Mouse (Mus musculus): Measurements from ENCODE around the gene Rplp1. TPM values are rescaled to one million over a fixed set of nuclear protein-coding genes. Genes with fewer than 3 reads are reported as not detected.

Gene Rplp1
- polyA plus RNA-seq, 1 experiment from 2014 or later = 1,342 TPM

GRCm38 (mm10) chr9:61873325-61873724 lies 41.0 kb downstream of the Rplp1 start:
- peaks cover 51% of the 10 kb centered on the region for H3K4me1 ChIP-seq (ENCODE audit: control insufficient read depth, insufficient read depth, low read length)
- H3K9me3 ChIP-seq (replicated peaks; ENCODE audit: control insufficient read depth, low read length) = no peaks in the 10 kb centered on the region
- ATAC-seq = no peak
- H3K4me3 ChIP-seq (ENCODE audit: low read depth, low read length) = no peak overlapping the region
- no peaks in the 10 kb centered on the region for H3K36me3 ChIP-seq (ENCODE audit: control insufficient read depth, insufficient read depth, low read length)
- no peak for DNase-seq (ENCODE audit: low spot score)
- WGBS = 19% methylated on average over 8 of the region's 8 CpGs
- H3K27ac ChIP-seq (ENCODE audit: low read depth, low read length) = peak overlapping the region; percentile 92
- no peak overlapping the region for H3K4me2 ChIP-seq (ENCODE audit: low read length)
- H3K9ac ChIP-seq (ENCODE audit: low read length) = peak overlapping the region; percentile 4; the same call in 1 of the 2 replicates
- H3K27me3 ChIP-seq (replicated peaks; ENCODE audit: control insufficient read depth, insufficient read depth, low read length) = no peaks in the 10 kb centered on the region

GRCm38 (mm10) chr9:61872246-61872941 lies 41.9 kb downstream of the Rplp1 start:
- DNase-seq (ENCODE audit: low spot score) (peak; percentile 97), ATAC-seq (peak; percentile 96)
- 3% methylated on average over 8 of the region's 8 CpGs for WGBS
- H3K4me3 ChIP-seq (ENCODE audit: low read depth, low read length) = no peak overlapping the region
- H3K9ac ChIP-seq (ENCODE audit: low read length) = peak overlapping the region; percentile 21; the same call in 1 of the 2 replicates
- H3K4me1 ChIP-seq (ENCODE audit: control insufficient read depth, insufficient read depth, low read length) = peaks cover 42% of the 10 kb centered on the region
- H3K27me3 ChIP-seq (replicated peaks; ENCODE audit: control insufficient read depth, insufficient read depth, low read length) = no peaks in the 10 kb centered on the region
- peak overlapping the region; percentile 0; the same call in 1 of the 2 replicates for H3K4me2 ChIP-seq (ENCODE audit: low read length)
- no peaks in the 10 kb centered on the region for H3K36me3 ChIP-seq (ENCODE audit: control insufficient read depth, insufficient read depth, low read length)
- H3K9me3 ChIP-seq (replicated peaks; ENCODE audit: control insufficient read depth, low read length) = no peaks in the 10 kb centered on the region
- peak overlapping the region; percentile 92 for H3K27ac ChIP-seq (ENCODE audit: low read depth, low read length)

- H3K4me3 ChIP-seq (ENCODE audit: low read depth, low read length) = no peak overlapping the region
- 0 out of 2 replicates have a peak overlapping the region, but pooled peaks have one; percentile 21 for H3K9ac ChIP-seq (ENCODE audit: low read length)
- WGBS = 13% methylated on average over 6 of the region's 6 CpGs
- H3K36me3 ChIP-seq (ENCODE audit: control insufficient read depth, insufficient read depth, low read length) = no peaks in the 10 kb centered on the region
- no peaks in the 10 kb centered on the region for H3K9me3 ChIP-seq (replicated peaks; ENCODE audit: control insufficient read depth, low read length)
- 0 out of 2 replicates have a peak overlapping the region, but pooled peaks have one; percentile 0 for H3K4me2 ChIP-seq (ENCODE audit: low read length)
- H3K4me1 ChIP-seq (ENCODE audit: control insufficient read depth, insufficient read depth, low read length) = peaks cover 36% of the 10 kb centered on the region
- DNase-seq (ENCODE audit: low spot score) = no peak
- H3K27me3 ChIP-seq (replicated peaks; ENCODE audit: control insufficient read depth, insufficient read depth, low read length) = no peaks in the 10 kb centered on the region
- peak overlapping the region; percentile 92 for H3K27ac ChIP-seq (ENCODE audit: low read depth, low read length)
- peak; percentile 58 for ATAC-seq
Observed at GRCm38 (mm10) chr9:61871839-61872238, 42.5 kb downstream of the Rplp1 start.

GRCm38 (mm10) chr9:61867659-61868058 lies 46.7 kb downstream of the Rplp1 start:
- Histone ChIP-seq H3K4me3 (ENCODE audit: low read depth, low read length) (no peak overlapping the region), H3K27me3 (replicated peaks; ENCODE audit: control insufficient read depth, insufficient read depth, low read length) (no peaks in the 10 kb centered on the region), H3K36me3 (ENCODE audit: control insufficient read depth, insufficient read depth, low read length) (no peaks in the 10 kb centered on the region), H3K4me1 (ENCODE audit: control insufficient read depth, insufficient read depth, low read length) (peaks cover 15% of the 10 kb centered on the region), H3K27ac (ENCODE audit: low read depth, low read length) (no peak overlapping the region), H3K9me3 (replicated peaks; ENCODE audit: control insufficient read depth, low read length) (no peaks in the 10 kb centered on the region), H3K9ac (ENCODE audit: low read length) (no peak overlapping the region), H3K4me2 (ENCODE audit: low read length) (no peak overlapping the region)
- WGBS = 69% methylated on average over 11 of the region's 11 CpGs
- ATAC-seq = no peak
- peak; percentile 30 for DNase-seq (ENCODE audit: low spot score)

Other genes starting within 250 kb of the Rplp1 start
- gene Kif23, start 32.2 kb upstream of the Rplp1 start, polyA plus RNA-seq (2014; fragmentation: Nextera tagmentation; extraction: Ambion mirVana) = 43.2 and 49.6 TPM in 2 replicates
- gene Paqr5, start 112.3 kb upstream of the Rplp1 start, polyA plus RNA-seq (2014; fragmentation: Nextera tagmentation; extraction: Ambion mirVana) = 0.53 and 0.55 TPM in 2 replicates
- gene Glce, start 208.1 kb upstream of the Rplp1 start, polyA plus RNA-seq (2014; fragmentation: Nextera tagmentation; extraction: Ambion mirVana) = 16.0 and 18.5 TPM in 2 replicates